Mouse (Mus musculus): Measurements from ENCODE around the gene Got2. TPM values are rescaled to one million over a fixed set of nuclear protein-coding genes. Genes with fewer than 3 reads are reported as not detected.

Gene Got2
- polyA plus RNA-seq, 1 experiment from 2014 or later, result 144 TPM

DNA sequence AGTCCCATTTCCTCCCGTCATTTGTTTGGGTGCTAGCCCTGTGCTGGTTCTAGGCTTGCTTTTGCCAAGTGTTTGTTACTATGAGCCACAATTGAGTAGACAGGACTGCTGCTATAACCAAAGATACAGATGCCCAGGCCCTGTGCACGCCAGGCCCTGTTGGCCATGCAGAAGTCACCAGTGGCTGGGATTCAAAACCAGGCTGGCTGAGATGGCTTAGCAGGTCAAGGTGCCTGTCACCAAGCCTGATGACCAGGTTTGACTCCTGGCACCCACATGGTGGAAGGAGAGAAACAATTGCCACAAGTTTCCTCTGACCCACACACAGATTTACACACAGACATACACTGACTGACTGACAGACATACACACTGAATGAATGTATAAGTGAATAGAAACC, 38.0 kb downstream of the Got2 start:
- H3K36me3 ChIP-seq (ENCODE audit: control insufficient read depth, insufficient read depth, low read length), result no peaks in the 10 kb centered on the region; the same call in 1 of the 2 replicates
- WGBS, result 95% methylated on average over 2 of the region's 2 CpGs
- peaks cover 12% of the 10 kb centered on the region for H3K4me1 ChIP-seq (replicated peaks; ENCODE audit: control insufficient read depth, insufficient read depth, low read length)
- ATAC-seq (ENCODE audit: low read depth), result no peak
- no peak overlapping the region for H3K9ac ChIP-seq (ENCODE audit: low read length)
- H3K27me3 ChIP-seq (ENCODE audit: control insufficient read depth, insufficient read depth, low read depth, low read length), result no peaks in the 10 kb centered on the region
- H3K4me3 ChIP-seq (ENCODE audit: low read length), result no peak overlapping the region
- H3K27ac ChIP-seq (ENCODE audit: low read length), result no peak overlapping the region
- no peak overlapping the region for H3K4me2 ChIP-seq (ENCODE audit: low read depth, low read length)
- H3K9me3 ChIP-seq (ENCODE audit: control insufficient read depth, low read length), result no peaks in the 10 kb centered on the region

DNA sequence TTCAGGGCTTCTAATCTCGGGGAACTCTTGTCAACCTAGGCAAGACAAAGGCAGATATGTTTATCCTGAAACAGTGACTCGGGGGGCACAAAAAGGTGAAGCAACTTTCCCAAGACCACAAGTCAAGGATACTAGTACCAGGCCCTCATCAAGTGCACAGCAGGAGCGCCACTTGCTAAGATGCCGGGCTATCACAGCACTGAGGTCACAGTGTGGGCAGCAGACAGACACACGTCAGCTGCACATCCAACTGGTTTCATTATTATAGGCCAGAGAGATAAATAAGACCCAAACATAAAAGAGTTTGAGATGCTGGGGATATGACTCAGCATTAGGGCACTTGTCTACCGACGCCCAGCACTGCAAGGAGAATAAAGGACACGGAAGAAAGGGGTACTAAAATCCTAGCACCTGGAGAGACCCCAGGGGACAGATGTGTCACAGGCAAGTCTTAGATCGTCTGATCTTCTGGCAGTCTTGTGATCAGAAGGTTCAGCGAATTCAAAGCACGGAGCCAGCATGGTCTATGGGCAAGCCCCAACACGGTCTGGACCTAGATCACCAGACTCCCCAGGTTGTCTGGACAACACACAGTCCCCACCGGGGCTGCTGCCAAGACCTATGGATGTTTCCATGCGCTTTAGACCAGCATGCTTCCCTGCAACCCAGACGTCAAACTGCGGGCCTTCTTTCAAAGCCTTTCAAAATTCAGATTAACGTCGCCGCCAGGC, 39.4 kb downstream of the Got2 start:
- no peak for ATAC-seq (ENCODE audit: low read depth)
- Histone ChIP-seq H3K4me1 (replicated peaks; ENCODE audit: control insufficient read depth, insufficient read depth, low read length) (peaks cover 12% of the 10 kb centered on the region), H3K27ac (ENCODE audit: low read length) (no peak overlapping the region), H3K27me3 (ENCODE audit: control insufficient read depth, insufficient read depth, low read depth, low read length) (no peaks in the 10 kb centered on the region), H3K4me3 (ENCODE audit: low read length) (no peak overlapping the region), H3K36me3 (ENCODE audit: control insufficient read depth, insufficient read depth, low read length) (no peaks in the 10 kb centered on the region; the same call in 1 of the 2 replicates), H3K9ac (ENCODE audit: low read length) (no peak overlapping the region), H3K4me2 (ENCODE audit: low read depth, low read length) (no peak overlapping the region), H3K9me3 (ENCODE audit: control insufficient read depth, low read length) (no peaks in the 10 kb centered on the region)
- 87% methylated on average over 19 of the region's 19 CpGs for WGBS

- no peak for ATAC-seq (ENCODE audit: low read depth)
- peaks cover 9% of the 10 kb centered on the region for H3K4me1 ChIP-seq (replicated peaks; ENCODE audit: control insufficient read depth, insufficient read depth, low read length)
- H3K27me3 ChIP-seq (ENCODE audit: control insufficient read depth, insufficient read depth, low read depth, low read length), result no peaks in the 10 kb centered on the region
- no peak overlapping the region for H3K4me2 ChIP-seq (ENCODE audit: low read depth, low read length)
- no peaks in the 10 kb centered on the region; the same call in 1 of the 2 replicates for H3K36me3 ChIP-seq (ENCODE audit: control insufficient read depth, insufficient read depth, low read length)
- WGBS, result 78% methylated on average over 24 of the region's 24 CpGs
- H3K27ac ChIP-seq (ENCODE audit: low read length), result no peak overlapping the region
- no peak overlapping the region for H3K4me3 ChIP-seq (ENCODE audit: low read length)
- H3K9me3 ChIP-seq (ENCODE audit: control insufficient read depth, low read length), result no peaks in the 10 kb centered on the region
- H3K9ac ChIP-seq (ENCODE audit: low read length), result no peak overlapping the region
Observed at GRCm38 (mm10) chr8:95848061-95848551, 40.2 kb downstream of the Got2 start.

GRCm38 (mm10) chr8:95845026-95845425, 43.3 kb downstream of the Got2 start:
- no peak overlapping the region for H3K27ac ChIP-seq (ENCODE audit: low read length)
- H3K9ac ChIP-seq (ENCODE audit: low read length), result no peak overlapping the region
- H3K4me3 ChIP-seq (ENCODE audit: low read length), result no peak overlapping the region
- no peak for ATAC-seq (ENCODE audit: low read depth)
- WGBS, result 83% methylated on average over 7 of the region's 7 CpGs
- no peak overlapping the region for H3K4me2 ChIP-seq (ENCODE audit: low read depth, low read length)
- no peaks in the 10 kb centered on the region for H3K4me1 ChIP-seq (replicated peaks; ENCODE audit: control insufficient read depth, insufficient read depth, low read length)
- H3K36me3 ChIP-seq (ENCODE audit: control insufficient read depth, insufficient read depth, low read length), result no peaks in the 10 kb centered on the region; the same call in none of the 2 replicates
- no peaks in the 10 kb centered on the region for H3K9me3 ChIP-seq (ENCODE audit: control insufficient read depth, low read length)
- no peaks in the 10 kb centered on the region for H3K27me3 ChIP-seq (ENCODE audit: control insufficient read depth, insufficient read depth, low read depth, low read length)

DNA sequence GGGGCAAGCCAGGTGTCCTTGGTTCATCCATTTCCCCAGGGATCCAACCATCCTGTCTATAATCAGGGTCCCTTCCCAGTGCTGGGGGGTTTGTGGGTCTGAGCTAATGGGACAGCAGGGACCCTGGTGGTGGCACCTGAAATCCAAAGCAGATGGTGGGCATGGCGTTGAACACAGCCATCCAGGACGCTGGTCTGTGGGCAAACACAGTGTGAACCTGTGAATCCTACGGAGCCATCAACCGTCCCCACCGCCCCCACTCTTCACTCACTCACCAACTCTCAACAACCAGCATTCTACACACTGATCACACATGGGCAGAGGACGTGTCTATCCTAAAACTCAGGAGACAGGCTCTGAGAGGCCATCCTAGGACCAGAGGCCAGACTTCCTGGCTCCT, 44.4 kb downstream of the Got2 start:
- Histone ChIP-seq H3K4me1 (replicated peaks; ENCODE audit: control insufficient read depth, insufficient read depth, low read length) (no peaks in the 10 kb centered on the region), H3K27ac (ENCODE audit: low read length) (no peak overlapping the region), H3K4me3 (ENCODE audit: low read length) (no peak overlapping the region), H3K9ac (ENCODE audit: low read length) (no peak overlapping the region), H3K4me2 (ENCODE audit: low read depth, low read length) (no peak overlapping the region), H3K36me3 (ENCODE audit: control insufficient read depth, insufficient read depth, low read length) (no peaks in the 10 kb centered on the region; the same call in none of the 2 replicates), H3K27me3 (ENCODE audit: control insufficient read depth, insufficient read depth, low read depth, low read length) (no peaks in the 10 kb centered on the region), H3K9me3 (ENCODE audit: control insufficient read depth, low read length) (no peaks in the 10 kb centered on the region)
- no peak for ATAC-seq (ENCODE audit: low read depth)
- WGBS, result 93% methylated on average over 6 of the region's 6 CpGs

- no peaks in the 10 kb centered on the region; the same call in 1 of the 2 replicates for H3K36me3 ChIP-seq (ENCODE audit: control insufficient read depth, insufficient read depth, low read length)
Observed at GRCm38 (mm10) chr8:95841436-95841835, 46.9 kb downstream of the Got2 start.

DNA sequence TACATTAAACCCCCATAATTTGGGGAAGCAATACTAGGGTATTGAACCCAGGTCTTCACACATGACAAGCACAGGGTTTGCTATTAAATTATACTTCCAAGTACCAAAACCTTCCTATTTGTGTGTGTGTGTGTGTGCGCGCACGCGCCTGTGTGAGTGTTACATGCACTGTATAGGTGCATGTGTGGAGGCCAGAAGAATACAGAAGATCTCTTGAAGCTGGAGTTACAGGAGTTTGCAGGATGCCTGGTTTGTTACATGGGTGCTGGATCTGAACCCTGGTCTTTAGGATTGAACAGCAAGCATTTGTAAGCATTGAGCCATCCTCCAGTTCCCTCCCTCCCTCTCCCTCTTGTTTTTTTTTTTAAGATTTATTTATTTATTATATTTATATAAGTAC, 49.1 kb downstream of the Got2 start:
- WGBS, result 99% methylated on average over 4 of the region's 4 CpGs
- Histone ChIP-seq H3K9me3 (ENCODE audit: control insufficient read depth, low read length) (no peaks in the 10 kb centered on the region), H3K4me3 (ENCODE audit: low read length) (no peak overlapping the region), H3K27me3 (ENCODE audit: control insufficient read depth, insufficient read depth, low read depth, low read length) (no peaks in the 10 kb centered on the region), H3K27ac (ENCODE audit: low read length) (no peak overlapping the region), H3K4me1 (replicated peaks; ENCODE audit: control insufficient read depth, insufficient read depth, low read length) (no peaks in the 10 kb centered on the region), H3K36me3 (ENCODE audit: control insufficient read depth, insufficient read depth, low read length) (no peaks in the 10 kb centered on the region; the same call in 1 of the 2 replicates), H3K9ac (ENCODE audit: low read length) (no peak overlapping the region), H3K4me2 (ENCODE audit: low read depth, low read length) (no peak overlapping the region)
- no peak for ATAC-seq (ENCODE audit: low read depth)

More at GRCm38 (mm10) chr8:95841436-95841835, 46.9 kb downstream of the Got2 start:
- 86% methylated on average over 15 of the region's 15 CpGs for WGBS
- Histone ChIP-seq H3K4me2 (ENCODE audit: low read depth, low read length) (no peak overlapping the region), H3K27ac (ENCODE audit: low read length) (no peak overlapping the region), H3K4me3 (ENCODE audit: low read length) (no peak overlapping the region), H3K9ac (ENCODE audit: low read length) (no peak overlapping the region), H3K27me3 (ENCODE audit: control insufficient read depth, insufficient read depth, low read depth, low read length) (no peaks in the 10 kb centered on the region), H3K9me3 (ENCODE audit: control insufficient read depth, low read length) (no peaks in the 10 kb centered on the region), H3K4me1 (replicated peaks; ENCODE audit: control insufficient read depth, insufficient read depth, low read length) (no peaks in the 10 kb centered on the region)
- ATAC-seq (ENCODE audit: low read depth), result no peak

DNA sequence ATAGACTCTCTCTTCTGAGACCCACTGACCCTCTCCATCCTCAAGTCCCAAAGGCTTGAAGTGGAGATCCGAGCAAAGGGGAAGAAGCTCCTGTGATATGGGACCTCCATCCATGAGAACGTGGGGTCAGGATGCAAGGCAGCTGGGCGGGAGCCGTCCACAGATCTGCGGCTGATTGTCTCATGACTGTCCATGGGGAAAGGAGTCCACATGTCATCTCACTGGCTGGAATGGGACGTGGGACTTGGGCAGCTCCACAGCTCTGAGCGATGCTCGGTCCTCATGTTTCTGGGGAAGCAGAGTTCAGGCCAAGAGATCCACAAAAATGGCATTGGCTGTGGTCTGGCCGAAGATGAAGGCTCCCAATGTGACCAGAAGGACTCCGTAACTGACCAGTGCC, 51.1 kb downstream of the Got2 start:
- Histone ChIP-seq H3K27me3 (ENCODE audit: control insufficient read depth, insufficient read depth, low read depth, low read length) (no peaks in the 10 kb centered on the region), H3K9ac (ENCODE audit: low read length) (no peak overlapping the region), H3K27ac (ENCODE audit: low read length) (no peak overlapping the region), H3K4me2 (ENCODE audit: low read depth, low read length) (no peak overlapping the region), H3K4me1 (replicated peaks; ENCODE audit: control insufficient read depth, insufficient read depth, low read length) (peaks cover 9% of the 10 kb centered on the region), H3K9me3 (ENCODE audit: control insufficient read depth, low read length) (no peaks in the 10 kb centered on the region), H3K4me3 (ENCODE audit: low read length) (no peak overlapping the region), H3K36me3 (ENCODE audit: control insufficient read depth, insufficient read depth, low read length) (no peaks in the 10 kb centered on the region; the same call in 1 of the 2 replicates)
- no peak for ATAC-seq (ENCODE audit: low read depth)
- 89% methylated on average over 10 of the region's 10 CpGs for WGBS

GRCm38 (mm10) chr8:95835891-95836290, 52.5 kb downstream of the Got2 start:
- peaks cover 9% of the 10 kb centered on the region for H3K4me1 ChIP-seq (replicated peaks; ENCODE audit: control insufficient read depth, insufficient read depth, low read length)
- ATAC-seq (ENCODE audit: low read depth), result no peak

More at GRCm38 (mm10) chr8:95835891-95836290, 52.5 kb downstream of the Got2 start:
- Histone ChIP-seq H3K9me3 (ENCODE audit: control insufficient read depth, low read length) (no peaks in the 10 kb centered on the region), H3K27me3 (ENCODE audit: control insufficient read depth, insufficient read depth, low read depth, low read length) (no peaks in the 10 kb centered on the region), H3K9ac (ENCODE audit: low read length) (no peak overlapping the region), H3K4me3 (ENCODE audit: low read length) (no peak overlapping the region), H3K4me2 (ENCODE audit: low read depth, low read length) (no peak overlapping the region), H3K36me3 (ENCODE audit: control insufficient read depth, insufficient read depth, low read length) (no peaks in the 10 kb centered on the region), H3K27ac (ENCODE audit: low read length) (no peak overlapping the region)
- 62% methylated on average over 4 of the region's 4 CpGs for WGBS

Data from lung, embryonic 16.5 days (tissue).